In genomic region chr11:90667325-90667724, GRCm38 (mm10) we compare ENCODE assay signal across 14 mouse cellular contexts.
"Had no signal": no experiment of that assay in that cellular context is flagged by ENCODE, and none has a peak within 500 bp of the region (broad histone marks: within the 10 kb centered on the region; RNA-seq: fewer than 3 reads in every experiment).

No protein-coding gene starts in this region.

- H3K27me3 ChIP-seq: intestine, embryonic 15.5 days; limb, embryonic 15.5 days; midbrain, embryonic 12.5 days; neural tube, embryonic 13.5 days; stomach, embryonic 15.5 days had no signal

- H3K9ac ChIP-seq: hindbrain, embryonic 14.5 days; intestine, embryonic 15.5 days; limb, embryonic 15.5 days; midbrain, embryonic 12.5 days; neural tube, embryonic 13.5 days; stomach, embryonic 15.5 days had no signal

- DNase-seq: kidney, adult 18-20 months; kidney, postnatal 10 days; retina, postnatal 1 day; right cerebral cortex, postnatal 4 days; spleen, adult 18-20 months; thymus, postnatal 36 days had no signal

- H3K4me3 ChIP-seq: intestine, embryonic 15.5 days; limb, embryonic 15.5 days; midbrain, embryonic 12.5 days; neural tube, embryonic 13.5 days; stomach, embryonic 15.5 days had no signal

- ATAC-seq: midbrain, embryonic 16.5 days had no signal

- H3K4me2 ChIP-seq: hindbrain, embryonic 14.5 days; intestine, embryonic 15.5 days; limb, embryonic 15.5 days; midbrain, embryonic 12.5 days; neural tube, embryonic 13.5 days; stomach, embryonic 15.5 days had no signal

- H3K27ac ChIP-seq: hindbrain, embryonic 14.5 days; limb, embryonic 15.5 days; macrophage; midbrain, embryonic 12.5 days; neural tube, embryonic 13.5 days had no signal

- H3K36me3 ChIP-seq: intestine, embryonic 15.5 days had no signal

- H3K9me3 ChIP-seq: intestine, embryonic 15.5 days; limb, embryonic 15.5 days; midbrain, embryonic 12.5 days; neural tube, embryonic 13.5 days; stomach, embryonic 15.5 days had no signal
